Mouse (Mus musculus): ENCODE measurements around the gene Gm10647.

The Gm10647 gene

GRCm38 (mm10) chr9:66846822-66847221 is 50.0 kb downstream of the Gm10647 start:
- no peak for DNase-seq (ENCODE audit: low spot score in 2 of 2)

Data from urinary bladder, postnatal 4 days (tissue).